Mouse (Mus musculus): ENCODE results near the gene Itsn2. TPM values are rescaled to one million over a fixed set of nuclear protein-coding genes. Genes with fewer than 3 reads are reported as not detected.
"Not testable (repeated sequence)": the region's sequence is repeated elsewhere in the genome, so short reads cannot be mapped to it uniquely, and the experiment has no call there.

Gene Itsn2
- polyA plus RNA-seq, 1 experiment from 2014 or later = 25.9 TPM

- no peaks in the 10 kb centered on the region for H3K36me3 ChIP-seq (replicated peaks; ENCODE audit: control insufficient read depth, insufficient read depth, low read depth, low read length)
- no peaks in the 10 kb centered on the region for H3K4me1 ChIP-seq (ENCODE audit: control insufficient read depth, insufficient read depth, low read length)
- WGBS = 85% methylated on average over 18 of the region's 18 CpGs
- ATAC-seq (replicated peaks; ENCODE audit: insufficient number of reproducible peaks, low FRiP score, low TSS enrichment, low read depth) (0 out of 2 replicates have a peak, but pooled peaks have one; percentile 23), DNase-seq (ENCODE audit: low spot score) (no peak)
- H3K9ac ChIP-seq (replicated peaks; ENCODE audit: low read length) = no peak within 1 kb of the TSS
- H3K27ac ChIP-seq (replicated peaks; ENCODE audit: low read depth, low read length) = no peak within 1 kb of the TSS
- H3K9me3 ChIP-seq (replicated peaks; ENCODE audit: control insufficient read depth, low read length) = no peaks in the 10 kb centered on the region
- H3K4me3 ChIP-seq (ENCODE audit: low read depth, low read length) = no peak within 1 kb of the TSS
- no peak within 1 kb of the TSS for H3K4me2 ChIP-seq (ENCODE audit: low read depth, low read length)
- H3K27me3 ChIP-seq (ENCODE audit: control insufficient read depth, insufficient read depth, low read length) = no peaks in the 10 kb centered on the region
These were observed 145.7 kb downstream of the Itsn2 start, which contains the start of gene Fam228a for GRCm38 (mm10) chr12:4738031-4738576. TSS of gene Fam228a (minus strand) at chr12:4738430.

GRCm38 (mm10) chr12:4740823-4741222, 148.4 kb downstream of the Itsn2 start:
- WGBS = 71% methylated on average over 7 of the region's 7 CpGs
- H3K27me3 ChIP-seq (ENCODE audit: control insufficient read depth, insufficient read depth, low read length) = no peaks in the 10 kb centered on the region
- no peak overlapping the region for H3K9ac ChIP-seq (replicated peaks; ENCODE audit: low read length)

GRCm38 (mm10) chr12:4742183-4742582, 149.7 kb downstream of the Itsn2 start:
- no peak overlapping the region for H3K4me2 ChIP-seq (ENCODE audit: low read depth, low read length)
- ATAC-seq (replicated peaks; ENCODE audit: insufficient number of reproducible peaks, low FRiP score, low TSS enrichment, low read depth) (no peak), DNase-seq (ENCODE audit: low spot score) (no peak)
- no peaks in the 10 kb centered on the region for H3K9me3 ChIP-seq (replicated peaks; ENCODE audit: control insufficient read depth, low read length)
- H3K4me3 ChIP-seq (ENCODE audit: low read depth, low read length) = no peak overlapping the region
- no peaks in the 10 kb centered on the region for H3K4me1 ChIP-seq (ENCODE audit: control insufficient read depth, insufficient read depth, low read length)
- H3K27me3 ChIP-seq (ENCODE audit: control insufficient read depth, insufficient read depth, low read length) = no peaks in the 10 kb centered on the region
- no peaks in the 10 kb centered on the region for H3K36me3 ChIP-seq (replicated peaks; ENCODE audit: control insufficient read depth, insufficient read depth, low read depth, low read length)
- 83% methylated on average over 3 of the region's 3 CpGs for WGBS
- H3K27ac ChIP-seq (replicated peaks; ENCODE audit: low read depth, low read length) = no peak overlapping the region
- no peak overlapping the region for H3K9ac ChIP-seq (replicated peaks; ENCODE audit: low read length)

More at GRCm38 (mm10) chr12:4740823-4741222, 148.4 kb downstream of the Itsn2 start:
- Histone ChIP-seq H3K4me3 (ENCODE audit: low read depth, low read length) (no peak overlapping the region), H3K36me3 (replicated peaks; ENCODE audit: control insufficient read depth, insufficient read depth, low read depth, low read length) (no peaks in the 10 kb centered on the region), H3K9me3 (replicated peaks; ENCODE audit: control insufficient read depth, low read length) (no peaks in the 10 kb centered on the region), H3K4me1 (ENCODE audit: control insufficient read depth, insufficient read depth, low read length) (no peaks in the 10 kb centered on the region), H3K4me2 (ENCODE audit: low read depth, low read length) (no peak overlapping the region), H3K27ac (replicated peaks; ENCODE audit: low read depth, low read length) (no peak overlapping the region)
- ATAC-seq (replicated peaks; ENCODE audit: insufficient number of reproducible peaks, low FRiP score, low TSS enrichment, low read depth) = no peak
- no peak for DNase-seq (ENCODE audit: low spot score)

GRCm38 (mm10) chr12:4744486-4744885, 152.0 kb downstream of the Itsn2 start:
- 92% methylated on average over 10 of the region's 10 CpGs for WGBS
- ATAC-seq (replicated peaks; ENCODE audit: insufficient number of reproducible peaks, low FRiP score, low TSS enrichment, low read depth) = no peak
- H3K27ac ChIP-seq (replicated peaks; ENCODE audit: low read depth, low read length) = no peak overlapping the region
- no peaks in the 10 kb centered on the region for H3K9me3 ChIP-seq (replicated peaks; ENCODE audit: control insufficient read depth, low read length)
- H3K36me3 ChIP-seq (replicated peaks; ENCODE audit: control insufficient read depth, insufficient read depth, low read depth, low read length) = no peaks in the 10 kb centered on the region
- no peak overlapping the region for H3K4me3 ChIP-seq (ENCODE audit: low read depth, low read length)
- H3K4me1 ChIP-seq (ENCODE audit: control insufficient read depth, insufficient read depth, low read length) = no peaks in the 10 kb centered on the region
- no peak for DNase-seq (ENCODE audit: low spot score)
- H3K9ac ChIP-seq (replicated peaks; ENCODE audit: low read length) = no peak overlapping the region
- H3K27me3 ChIP-seq (ENCODE audit: control insufficient read depth, insufficient read depth, low read length) = no peaks in the 10 kb centered on the region
- no peak overlapping the region for H3K4me2 ChIP-seq (ENCODE audit: low read depth, low read length)

GRCm38 (mm10) chr12:4754451-4754850, 162.0 kb downstream of the Itsn2 start:
- DNase-seq (ENCODE audit: low spot score); H3K27me3 ChIP-seq (ENCODE audit: control insufficient read depth, insufficient read depth, low read length); H3K4me1 ChIP-seq (ENCODE audit: control insufficient read depth, insufficient read depth, low read length); ATAC-seq (replicated peaks; ENCODE audit: insufficient number of reproducible peaks, low FRiP score, low TSS enrichment, low read depth); H3K9ac ChIP-seq (replicated peaks; ENCODE audit: low read length); H3K36me3 ChIP-seq (replicated peaks; ENCODE audit: control insufficient read depth, insufficient read depth, low read depth, low read length); H3K4me2 ChIP-seq (ENCODE audit: low read depth, low read length); H3K9me3 ChIP-seq (replicated peaks; ENCODE audit: control insufficient read depth, low read length); H3K4me3 ChIP-seq (ENCODE audit: low read depth, low read length); H3K27ac ChIP-seq (replicated peaks; ENCODE audit: low read depth, low read length): not testable (repeated sequence)
- WGBS = 91% methylated on average over 4 of the region's 4 CpGs

GRCm38 (mm10) chr12:4757060-4757459, 164.6 kb downstream of the Itsn2 start:
- H3K4me3 ChIP-seq (ENCODE audit: low read depth, low read length) = no peak overlapping the region
- H3K27ac ChIP-seq (replicated peaks; ENCODE audit: low read depth, low read length) = no peak overlapping the region
- H3K27me3 ChIP-seq (ENCODE audit: control insufficient read depth, insufficient read depth, low read length) = no peaks in the 10 kb centered on the region
- DNase-seq (ENCODE audit: low spot score) = no peak
- H3K4me2 ChIP-seq (ENCODE audit: low read depth, low read length) = no peak overlapping the region
- no peaks in the 10 kb centered on the region for H3K36me3 ChIP-seq (replicated peaks; ENCODE audit: control insufficient read depth, insufficient read depth, low read depth, low read length)
- WGBS = 76% methylated on average over 1 of the region's 1 CpGs
- H3K4me1 ChIP-seq (ENCODE audit: control insufficient read depth, insufficient read depth, low read length) = no peaks in the 10 kb centered on the region
- no peak overlapping the region for H3K9ac ChIP-seq (replicated peaks; ENCODE audit: low read length)
- no peaks in the 10 kb centered on the region for H3K9me3 ChIP-seq (replicated peaks; ENCODE audit: control insufficient read depth, low read length)
- ATAC-seq (replicated peaks; ENCODE audit: insufficient number of reproducible peaks, low FRiP score, low TSS enrichment, low read depth) = no peak

Other genes starting within 250 kb of the Itsn2 start
- gene Ncoa1, start 115.5 kb upstream of the Itsn2 start, polyA plus RNA-seq (2014; fragmentation: Nextera tagmentation; extraction: Ambion mirVana) = 7.1 and 7.8 TPM in 2 replicates
- gene Gm3625, start 289 bp downstream of the Itsn2 start, polyA plus RNA-seq (2014; fragmentation: Nextera tagmentation; extraction: Ambion mirVana) = not detected in 2 replicates
- 0.47 and 0.60 TPM in 2 replicates for gene Fam228a, start 145.8 kb downstream of the Itsn2 start, polyA plus RNA-seq (2014; fragmentation: Nextera tagmentation; extraction: Ambion mirVana)
- gene Pfn4, start 176.4 kb downstream of the Itsn2 start, polyA plus RNA-seq (2014; fragmentation: Nextera tagmentation; extraction: Ambion mirVana) = 4.1 and 4.9 TPM in 2 replicates
- 2.5 and 2.6 TPM in 2 replicates for gene Fam228b, start 176.6 kb downstream of the Itsn2 start, polyA plus RNA-seq (2014; fragmentation: Nextera tagmentation; extraction: Ambion mirVana)
- 363 and 371 TPM in 2 replicates for gene Sf3b6, start 224.9 kb downstream of the Itsn2 start, polyA plus RNA-seq (2014; fragmentation: Nextera tagmentation; extraction: Ambion mirVana)
- 9.4 and 16.5 TPM in 2 replicates for gene Fkbp1b, start 249.0 kb downstream of the Itsn2 start, polyA plus RNA-seq (2014; fragmentation: Nextera tagmentation; extraction: Ambion mirVana)

All from embryonic facial prominence, embryonic 11.5 days (tissue).